Mouse (Mus musculus): ENCODE data around the gene Adgrg2.

Adgrg2 gene

DNA sequence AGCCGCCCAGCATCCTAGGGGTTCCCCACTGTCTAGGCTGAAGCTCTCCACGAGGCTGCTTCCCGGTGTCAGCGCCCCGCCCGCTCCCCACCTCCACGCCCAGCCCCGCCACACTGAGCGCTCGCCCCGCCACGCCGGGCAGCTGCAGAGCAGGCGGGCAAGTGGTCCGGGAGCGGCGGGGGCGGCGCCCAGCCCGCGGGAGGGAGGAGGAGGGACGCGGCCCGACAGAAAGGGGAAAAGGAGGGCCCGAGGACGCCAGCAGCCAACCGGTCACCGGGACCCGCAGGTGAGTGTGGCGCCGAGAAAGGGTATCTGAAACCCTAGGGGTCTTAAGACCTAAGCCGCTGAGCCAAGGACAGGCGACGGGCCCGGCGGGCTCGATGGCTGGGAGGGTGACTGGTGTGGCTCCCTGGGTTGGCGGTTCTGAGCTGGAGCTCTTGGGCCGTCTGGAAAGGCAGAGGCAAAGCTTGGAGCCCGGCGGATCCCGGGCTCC, at the start of gene Adgrg2:
TSS of gene Adgrg2 (plus strand) at position 227 of the 493 bp plus-strand sequence.
- no peak for ATAC-seq (ENCODE audit: insufficient number of reproducible peaks, low FRiP score, low TSS enrichment)

DNA sequence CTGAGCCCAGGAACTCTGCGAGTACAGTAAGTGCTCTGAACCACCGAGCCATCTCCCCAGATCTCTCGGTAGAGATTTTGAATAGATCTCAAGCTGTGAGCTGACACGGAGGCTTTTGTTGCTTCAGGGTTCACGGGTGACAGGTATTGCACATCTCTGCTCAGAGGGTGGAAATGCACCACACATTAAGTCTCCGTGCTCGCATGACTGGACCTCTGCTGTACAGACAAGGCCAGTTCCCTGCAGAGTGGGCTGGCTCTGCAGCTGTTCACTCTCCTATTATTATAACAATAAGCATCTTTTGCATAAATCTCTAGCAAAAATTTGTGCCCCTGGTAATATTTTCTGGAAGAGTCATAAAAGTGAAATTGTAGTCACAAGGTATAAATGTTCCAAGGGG, 39.5 kb upstream of the Adgrg2 start:
- ATAC-seq (ENCODE audit: insufficient number of reproducible peaks, low FRiP score, low TSS enrichment), result no peak

GRCm38 (mm10) chrX:160351967-160352677, 38.4 kb upstream of the Adgrg2 start:
- ATAC-seq (ENCODE audit: insufficient number of reproducible peaks, low FRiP score, low TSS enrichment), result no peak

GRCm38 (mm10) chrX:160384748-160385501, 5.6 kb upstream of the Adgrg2 start:
- no peak for ATAC-seq (ENCODE audit: insufficient number of reproducible peaks, low FRiP score, low TSS enrichment)

GRCm38 (mm10) chrX:160385502-160385772, 5.1 kb upstream of the Adgrg2 start:
- no peak for ATAC-seq (ENCODE audit: insufficient number of reproducible peaks, low FRiP score, low TSS enrichment)

DNA sequence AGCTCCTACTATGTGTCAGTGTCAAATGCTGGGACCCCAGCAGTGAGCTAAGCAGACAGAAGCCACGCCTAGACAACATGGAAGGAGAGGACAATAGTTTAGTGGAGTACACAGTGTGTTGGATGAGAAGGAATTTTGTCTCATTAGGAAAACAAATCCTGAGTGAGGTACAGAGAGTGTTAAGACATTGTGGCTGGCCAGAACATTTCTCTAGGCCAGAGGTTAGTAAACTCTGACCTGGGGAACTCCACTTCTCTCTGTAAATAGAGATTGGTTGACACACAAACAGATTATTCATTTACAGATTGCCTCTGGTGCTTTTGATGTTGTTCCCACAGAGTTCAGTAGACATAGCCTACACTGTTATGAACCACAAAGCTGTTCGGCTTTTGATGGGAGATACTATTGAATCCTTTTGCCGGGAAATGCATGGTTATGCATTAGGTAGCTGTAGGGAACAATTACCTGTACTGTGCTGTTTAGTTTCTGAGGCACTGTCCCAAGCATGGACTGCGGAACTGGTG, 22.5 kb downstream of the Adgrg2 start:
- ATAC-seq (ENCODE audit: insufficient number of reproducible peaks, low FRiP score, low TSS enrichment), result no peak

- ATAC-seq (ENCODE audit: insufficient number of reproducible peaks, low FRiP score, low TSS enrichment), result no peak
Observed at GRCm38 (mm10) chrX:160413881-160414395, 23.4 kb downstream of the Adgrg2 start.

GRCm38 (mm10) chrX:160418397-160418796, 27.9 kb downstream of the Adgrg2 start:
- no peak for ATAC-seq (ENCODE audit: insufficient number of reproducible peaks, low FRiP score, low TSS enrichment)

DNA sequence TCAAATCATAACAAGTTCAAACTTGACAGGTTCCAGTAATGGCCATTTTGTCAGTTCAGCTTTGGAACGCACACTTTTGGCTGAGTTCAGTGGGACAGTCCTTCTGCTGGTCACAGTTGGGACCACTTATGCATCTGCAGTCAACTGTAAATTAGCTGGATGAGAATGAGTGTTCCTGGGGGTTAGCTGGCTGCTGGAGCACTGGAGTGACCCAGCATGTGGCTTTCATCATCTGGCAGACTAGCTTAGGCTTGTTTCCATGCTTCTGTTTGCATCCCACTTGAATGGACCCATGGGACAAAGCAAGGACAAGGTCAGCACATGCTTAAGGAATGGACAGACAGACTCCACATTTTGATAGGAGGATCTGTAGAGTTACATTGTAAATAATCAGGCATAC, 33.2 kb downstream of the Adgrg2 start:
- no peak for ATAC-seq (ENCODE audit: insufficient number of reproducible peaks, low FRiP score, low TSS enrichment)

- no peak for ATAC-seq (ENCODE audit: insufficient number of reproducible peaks, low FRiP score, low TSS enrichment)
Observed at GRCm38 (mm10) chrX:160426486-160426885, 36.0 kb downstream of the Adgrg2 start.

GRCm38 (mm10) chrX:160426930-160427329, 36.4 kb downstream of the Adgrg2 start:
- no peak for ATAC-seq (ENCODE audit: insufficient number of reproducible peaks, low FRiP score, low TSS enrichment)

- no peak for ATAC-seq (ENCODE audit: insufficient number of reproducible peaks, low FRiP score, low TSS enrichment)
Observed at GRCm38 (mm10) chrX:160432192-160432591, 41.7 kb downstream of the Adgrg2 start.

- no peak for ATAC-seq (ENCODE audit: insufficient number of reproducible peaks, low FRiP score, low TSS enrichment)
Observed at GRCm38 (mm10) chrX:160441272-160441671, 50.8 kb downstream of the Adgrg2 start.

GRCm38 (mm10) chrX:160448351-160448750, 57.9 kb downstream of the Adgrg2 start:
- ATAC-seq (ENCODE audit: insufficient number of reproducible peaks, low FRiP score, low TSS enrichment), result no peak

GRCm38 (mm10) chrX:160449363-160449762, 58.9 kb downstream of the Adgrg2 start:
- ATAC-seq (ENCODE audit: insufficient number of reproducible peaks, low FRiP score, low TSS enrichment), result no peak

GRCm38 (mm10) chrX:160455686-160456085, 65.2 kb downstream of the Adgrg2 start:
- ATAC-seq (ENCODE audit: insufficient number of reproducible peaks, low FRiP score, low TSS enrichment), result no peak

- ATAC-seq (ENCODE audit: insufficient number of reproducible peaks, low FRiP score, low TSS enrichment), result no peak
Observed at GRCm38 (mm10) chrX:160471257-160471786, 80.8 kb downstream of the Adgrg2 start.

DNA sequence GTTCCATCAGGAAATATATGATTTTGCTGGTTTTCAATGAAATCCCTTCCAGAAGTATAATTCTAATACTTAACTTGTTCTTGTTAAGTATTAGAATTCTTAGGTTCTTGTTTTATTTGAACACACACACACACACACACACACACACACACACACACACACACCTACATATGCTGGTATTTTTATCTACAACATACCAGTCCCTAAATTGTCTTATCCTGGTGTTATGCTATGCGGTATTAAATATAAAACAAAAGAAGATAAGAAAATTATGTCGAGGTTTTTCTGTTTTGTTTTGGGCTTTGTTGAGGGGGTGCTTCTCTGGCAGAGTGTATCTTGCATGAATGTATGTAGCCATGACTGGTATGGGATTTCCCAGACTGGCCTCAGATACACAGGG, 99.3 kb downstream of the Adgrg2 start:
- ATAC-seq (ENCODE audit: insufficient number of reproducible peaks, low FRiP score, low TSS enrichment), result no peak

DNA sequence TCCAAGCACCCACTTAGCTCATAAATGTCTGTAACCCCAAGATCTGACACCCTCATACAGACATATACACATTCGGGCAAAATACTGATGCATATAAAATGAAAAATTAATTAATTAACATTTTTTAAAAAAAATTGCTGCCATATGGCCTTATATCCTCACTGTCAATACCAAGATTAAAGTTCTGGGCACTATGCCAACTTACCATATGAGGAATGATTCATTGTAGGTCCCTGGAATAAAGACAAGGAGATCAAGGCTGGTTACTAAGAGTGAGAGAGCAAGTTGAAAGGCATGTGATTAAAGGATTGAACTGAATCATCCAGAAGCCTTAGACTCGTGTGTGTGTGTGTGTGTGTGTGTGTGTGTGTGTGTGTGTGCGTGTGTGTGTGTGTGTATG, 103.8 kb downstream of the Adgrg2 start:
- no peak; the same call in 1 of the 2 replicates for ATAC-seq (ENCODE audit: insufficient number of reproducible peaks, low FRiP score, low TSS enrichment)

DNA sequence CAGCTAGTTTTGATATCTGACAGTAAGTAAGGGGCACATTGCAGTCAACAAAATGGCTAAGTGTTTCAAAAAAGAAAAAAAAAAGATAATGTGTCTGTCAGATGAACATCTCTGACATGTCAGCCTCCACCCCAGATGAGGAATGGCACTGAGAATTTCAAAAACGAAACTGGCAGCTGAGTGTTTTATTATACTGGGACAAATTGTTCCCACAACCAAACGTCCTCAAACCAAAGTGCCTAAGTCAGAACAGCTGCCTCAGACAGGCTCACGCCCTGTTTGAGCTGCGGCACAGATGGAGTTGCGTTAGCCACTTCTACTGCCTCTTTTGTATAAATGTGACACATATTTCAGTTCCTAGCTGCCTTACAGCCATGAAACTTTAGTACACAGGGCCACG, 104.4 kb downstream of the Adgrg2 start:
- ATAC-seq (ENCODE audit: insufficient number of reproducible peaks, low FRiP score, low TSS enrichment), result no peak

DNA sequence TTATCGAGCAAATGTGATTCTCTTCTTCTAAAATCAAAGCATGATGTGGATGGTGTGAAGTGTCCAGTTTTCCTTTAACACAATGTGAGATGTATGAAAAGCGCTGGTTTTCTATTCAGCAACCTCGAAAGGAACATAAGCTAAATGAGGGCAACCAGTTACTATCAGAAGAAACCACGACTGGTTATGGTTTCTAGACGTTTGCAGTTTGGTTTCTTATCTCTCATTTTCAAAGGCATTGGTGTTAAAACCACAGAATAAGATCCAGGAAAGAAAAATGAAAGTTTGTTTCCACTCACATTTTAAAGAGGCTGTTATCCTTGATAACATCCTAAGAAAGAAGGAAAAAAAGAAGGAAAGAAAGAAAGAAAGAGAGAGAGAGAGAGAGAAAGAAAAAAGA, 106.0 kb downstream of the Adgrg2 start:
- no peak for ATAC-seq (ENCODE audit: insufficient number of reproducible peaks, low FRiP score, low TSS enrichment)

All from cerebellum, adult (tissue).